Mouse (Mus musculus) olfactory bulb, adult 2 months (tissue): ENCODE data around the gene Hoxc6.

ENCODE experiments used
- CTCF ChIP-seq: fragments of 200-500 bp; IDR thresholded peaks from 2 replicates; pipeline ENCODE4 v1.5.1; 2012; ENCODE audit warnings: low read depth, mild to moderate bottlenecking, low read length, moderate library complexity; ENCODE audit not compliant: insufficient read depth
- POLR2A ChIP-seq: fragments of 200-500 bp; IDR thresholded peaks from 2 replicates; pipeline ENCODE4 v1.6.1; 2012; ENCODE audit warnings: mild to moderate bottlenecking, low read depth, low read length, moderate library complexity; ENCODE audit not compliant: insufficient read depth

GRCm38 (mm10) chr15:102953561-102953960 lies 44.5 kb upstream of the Hoxc6 start:
- no peak for TF ChIP-seq CTCF
- no peak for TF ChIP-seq POLR2A
